Comparison of ENCODE assay signal across 9 mouse cellular contexts in the genomic region with DNA sequence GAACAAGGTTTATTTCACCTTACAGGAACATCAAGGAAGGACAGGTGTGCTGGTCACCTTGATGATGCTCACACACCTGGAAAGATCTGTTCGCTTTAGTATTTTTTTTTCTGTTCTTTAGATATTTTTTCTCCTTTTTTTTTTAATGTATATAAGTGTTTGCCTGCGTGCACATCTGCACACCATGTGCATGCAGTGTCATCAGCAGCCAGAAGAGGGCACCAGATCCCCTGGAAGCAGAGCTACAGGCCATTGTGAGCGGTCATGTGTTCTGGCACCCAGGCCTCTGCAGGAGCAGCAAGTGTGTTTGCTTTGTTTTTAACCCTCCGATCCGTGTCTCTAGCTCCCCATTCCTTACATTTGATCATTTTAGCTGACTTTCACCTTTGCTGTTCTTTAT. TPM values are rescaled to one million over a fixed set of nuclear protein-coding genes. Genes with fewer than 3 reads are reported as not detected.
DNase-seq lines count a peak whose midpoint lies in the region; ATAC-seq and TF ChIP-seq lines count a peak whose summit lies in the region.
"Had no signal": no experiment of that assay in that cellular context is flagged by ENCODE, and none has a peak within 500 bp of the region (broad histone marks: within the 10 kb centered on the region; RNA-seq: fewer than 3 reads in every experiment).

No protein-coding gene starts in this region.

- 63% methylated on average over 5 of the region's 5 CpGs for WGBS in kidney, postnatal 0 days
- WGBS in stomach, postnatal 0 days: 75% methylated on average over 5 of the region's 5 CpGs

- no peaks in the 10 kb centered on the region for H3K9me3 ChIP-seq in kidney, postnatal 0 days (replicated peaks; ENCODE audit: low read length)
- H3K9me3 ChIP-seq in stomach, postnatal 0 days (ENCODE audit: control insufficient read depth, low read length): no peaks in the 10 kb centered on the region

- TF ChIP-seq CTCF in kidney, postnatal 0 days (IDR thresholded peaks at IDR 0.05; ENCODE audit: low read depth): peak; percentile 83
- peak; percentile 81 for TF ChIP-seq CTCF in stomach, postnatal 0 days (IDR thresholded peaks at IDR 0.05; ENCODE audit: low read depth)

- H3K27ac ChIP-seq in kidney, postnatal 0 days: no peak overlapping the region
- H3K27ac ChIP-seq in stomach, postnatal 0 days (replicated peaks): no peak overlapping the region

- no peak overlapping the region for H3K4me2 ChIP-seq in kidney, postnatal 0 days (ENCODE audit: low read length)
- H3K4me2 ChIP-seq in stomach, postnatal 0 days (replicated peaks; ENCODE audit: low read depth): no peak overlapping the region

- H3K9ac ChIP-seq in kidney, postnatal 0 days (ENCODE audit: low read depth, low read length): no peak overlapping the region
- H3K9ac ChIP-seq in stomach, postnatal 0 days (ENCODE audit: low read length): no peak overlapping the region

- peaks cover 8% of the 10 kb centered on the region; the same call in 1 of the 2 replicates for H3K36me3 ChIP-seq in kidney, postnatal 0 days (ENCODE audit: insufficient read depth, low read length)
- H3K36me3 ChIP-seq in stomach, postnatal 0 days (ENCODE audit: control insufficient read depth, insufficient read depth, low read length): peaks cover 1% of the 10 kb centered on the region; the same call in 1 of the 2 replicates

- H3K27me3 ChIP-seq in kidney, postnatal 0 days (ENCODE audit: insufficient read depth, low read length): no peaks in the 10 kb centered on the region
- H3K27me3 ChIP-seq in stomach, postnatal 0 days (ENCODE audit: control insufficient read depth, insufficient read depth, low read length): no peaks in the 10 kb centered on the region
- H3K27me3 ChIP-seq: Patski had no signal

- peaks cover 10% of the 10 kb centered on the region; the same call in 1 of the 2 replicates for H3K4me1 ChIP-seq in kidney, postnatal 0 days (replicated peaks; ENCODE audit: insufficient read depth, low read length)
- H3K4me1 ChIP-seq in stomach, postnatal 0 days (replicated peaks; ENCODE audit: control insufficient read depth, insufficient read depth): 0 out of 2 replicates have a peak, but pooled peaks cover 3% of the 10 kb centered on the region

- no peak overlapping the region for H3K4me3 ChIP-seq in kidney, postnatal 0 days (replicated peaks; ENCODE audit: low read depth, low read length)
- no peak overlapping the region for H3K4me3 ChIP-seq in stomach, postnatal 0 days (ENCODE audit: low read depth, low read length)

- no peak for TF ChIP-seq EP300 in stomach, postnatal 0 days (optimal IDR thresholded peaks at IDR 0.05)

- DNase-seq in adrenal gland, adult 18-20 months (ENCODE audit: low spot score in 2 of 2): peak; percentile 48 to 54
- no peak for DNase-seq in adrenal gland, adult 8-10 months
- DNase-seq in left cerebral cortex, adult 18-20 months (ENCODE audit: low spot score in 2 of 2): peak; percentile 43 to 65
- DNase-seq in left cerebral cortex, adult 8-10 months (ENCODE audit: low spot score in 2 of 2): no peak
- DNase-seq in cerebellum, adult 11-12 months: peak; percentile 67
- DNase-seq in kidney, postnatal 0 days (ENCODE audit: low spot score): peak; percentile 71
- DNase-seq in lung, postnatal 10 days: peak; percentile 75
- DNase-seq in stomach, postnatal 0 days (ENCODE audit: low spot score): peak; percentile 73

- no peak for ATAC-seq in kidney, postnatal 0 days (replicated peaks; ENCODE audit: low FRiP score, low read depth)
- ATAC-seq in stomach, postnatal 0 days (ENCODE audit: low FRiP score, low TSS enrichment): no peak
- ATAC-seq: Patski had no signal

RNA-seq across cellular contexts. Expression of a gene that starts 1.8 kb away (rescaled TPM):
- 10 to 100 TPM; 34.1 to 44.6 TPM for total RNA-seq in adrenal gland, adult 18-20 months (2021)
- total RNA-seq in adrenal gland, adult 8-10 months (2022): 10 to 100 TPM; 39.6 to 67.0 (median 51.5) TPM
- 10 to 100 TPM; 27.1 to 29.0 TPM for total RNA-seq in left cerebral cortex, adult 18-20 months (2021)
- 10 to 100 TPM; 22.1 to 26.9 (median 23.4) TPM for total RNA-seq in left cerebral cortex, adult 8-10 months (2022)
- polyA plus RNA-seq in kidney, postnatal 0 days (2015; fragmentation: Nextera tagmentation; extraction: Ambion mirVana): 74.4 and 82.6 TPM in 2 replicates
- polyA plus RNA-seq in stomach, postnatal 0 days (2015; fragmentation: Nextera tagmentation; extraction: Ambion mirVana): 49.3 and 51.1 TPM in 2 replicates

RNA-seq across cellular contexts. Expression of a gene that starts 18.2 kb away (rescaled TPM):
- total RNA-seq in adrenal gland, adult 18-20 months (2021): 100 to 1,000 TPM; 245 to 387 TPM
- 100 to 1,000 TPM; 443 to 768 (median 514) TPM for total RNA-seq in adrenal gland, adult 8-10 months (2022)
- total RNA-seq in left cerebral cortex, adult 18-20 months (2021): 10 to 100 TPM; 21.4 to 23.5 TPM
- total RNA-seq in left cerebral cortex, adult 8-10 months (2022): 10 to 100 TPM; 22.3 to 25.7 (median 24.6) TPM
- 33.9 and 38.6 TPM in 2 replicates for polyA plus RNA-seq in kidney, postnatal 0 days (2015; fragmentation: Nextera tagmentation; extraction: Ambion mirVana)
- polyA plus RNA-seq in stomach, postnatal 0 days (2015; fragmentation: Nextera tagmentation; extraction: Ambion mirVana): 19.6 and 21.9 TPM in 2 replicates

RNA-seq across cellular contexts. Expression of a gene that starts 18.7 kb away (rescaled TPM):
- not detected for total RNA-seq in adrenal gland, adult 18-20 months (2021)
- total RNA-seq in adrenal gland, adult 8-10 months (2022): under 1 TPM in 1 of 4 experiments, not detected in 3; 0.73 TPM
- not detected for total RNA-seq in left cerebral cortex, adult 18-20 months (2021)
- not detected for total RNA-seq in left cerebral cortex, adult 8-10 months (2022)
- polyA plus RNA-seq in kidney, postnatal 0 days (2015; fragmentation: Nextera tagmentation; extraction: Ambion mirVana): 1.6 and 1.9 TPM in 2 replicates
- polyA plus RNA-seq in stomach, postnatal 0 days (2015; fragmentation: Nextera tagmentation; extraction: Ambion mirVana): 147 and 150 TPM in 2 replicates
- polyA plus RNA-seq: Patski had no signal

RNA-seq across cellular contexts. Expression of a gene that starts 42.1 kb away (rescaled TPM):
- 1 to 10 TPM; 4.9 to 5.3 TPM for total RNA-seq in adrenal gland, adult 18-20 months (2021)
- total RNA-seq in adrenal gland, adult 8-10 months (2022): 10 to 100 TPM in 2 of 4 experiments, 1 to 10 TPM in 2; 8.0 to 14.7 (median 11.5) TPM
- total RNA-seq in left cerebral cortex, adult 18-20 months (2021): 10 to 100 TPM in 1 of 2 experiments, 1 to 10 TPM in 1; 8.2 to 11.4 TPM
- total RNA-seq in left cerebral cortex, adult 8-10 months (2022): 10 to 100 TPM in 3 of 4 experiments, 1 to 10 TPM in 1; 9.8 to 14.5 (median 13.4) TPM
- 7.8 and 8.7 TPM in 2 replicates for polyA plus RNA-seq in kidney, postnatal 0 days (2015; fragmentation: Nextera tagmentation; extraction: Ambion mirVana)
- 5.7 and 6.3 TPM in 2 replicates for polyA plus RNA-seq in stomach, postnatal 0 days (2015; fragmentation: Nextera tagmentation; extraction: Ambion mirVana)

Comparison
In these comparisons a context has a peak if more than half of its experiments do, and no peak if none do; other contexts are left out.
1. DNase-seq: peak in adrenal gland, adult 18-20 months (2 of 2), left cerebral cortex, adult 18-20 months (2 of 2), cerebellum, adult 11-12 months (single experiment), kidney, postnatal 0 days (single experiment), lung, postnatal 10 days (single experiment) and stomach, postnatal 0 days (single experiment); none in adrenal gland, adult 8-10 months (single experiment) and left cerebral cortex, adult 8-10 months (0 of 2).
2. RNA of a gene that starts 18.2 kb away (total RNA-seq): 443 to 768 TPM in adrenal gland, adult 8-10 months and 245 to 387 TPM in adrenal gland, adult 18-20 months; 22.3 to 25.7 TPM in left cerebral cortex, adult 8-10 months and 21.4 to 23.5 TPM in left cerebral cortex, adult 18-20 months; every median in the first group is over 4 times any median in the second.